Mouse (Mus musculus): Measurements from ENCODE around the gene Alg3. TPM values are rescaled to one million over a fixed set of nuclear protein-coding genes. Genes with fewer than 3 reads are reported as not detected.
A peak's percentile ranks its signal among the peaks of the same experiment; 100 is the strongest.

Gene Alg3
- polyA plus RNA-seq, 1 experiment: 35.4 TPM

DNA sequence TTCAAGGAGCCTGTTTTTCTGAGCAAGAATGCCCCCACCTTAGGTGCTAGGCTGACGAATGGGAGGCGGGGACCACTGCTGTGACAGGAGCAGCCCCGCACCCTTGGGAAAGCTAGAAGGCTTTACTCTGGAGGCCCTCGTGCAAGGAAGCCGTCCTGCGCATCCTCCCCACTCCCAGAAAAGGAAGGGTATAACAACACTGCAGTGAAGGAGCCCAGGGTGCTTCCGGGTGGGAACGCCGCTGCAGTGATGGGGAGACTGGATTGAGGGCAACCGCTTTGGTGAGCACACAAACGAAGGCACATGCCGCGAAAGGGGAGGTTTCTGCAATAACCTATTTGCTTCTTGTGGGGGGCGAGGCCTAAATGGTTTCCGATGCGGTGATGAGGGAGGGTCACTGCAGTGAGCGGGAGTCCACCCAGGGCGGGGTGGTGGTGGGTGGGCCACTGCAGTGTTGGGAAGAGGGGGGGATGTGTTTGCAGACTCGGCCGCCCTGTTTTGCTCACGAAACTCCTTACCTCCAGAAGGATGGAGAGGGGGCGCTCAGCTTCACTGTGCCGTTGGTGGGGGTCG lies 22.1 kb downstream of the Alg3 start, which contains the start of gene Vwa5b2:
Gene Vwa5b2, plus strand, starts transcription at position 106 of the 573 bp plus-strand sequence.
- H3K4me3 ChIP-seq (ENCODE audit: insufficient read depth, poor library complexity, severe bottlenecking): no peak within 1 kb of the TSS
- H3K36me3 ChIP-seq (ENCODE audit: control insufficient read depth, insufficient read depth): no peaks in the 10 kb centered on the region
- no peaks in the 10 kb centered on the region for H3K79me2 ChIP-seq (ENCODE audit: control insufficient read depth, insufficient read depth)
- H3ac ChIP-seq (ENCODE audit: control insufficient read depth, insufficient read length, low read depth): peak within 1 kb of the TSS; percentile 25
- H3K79me3 ChIP-seq (ENCODE audit: low read depth): no peaks in the 10 kb centered on the region
- TF ChIP-seq FOSL1 (IDR thresholded peaks at IDR 0.05; ENCODE audit: insufficient read depth, low read length, poor library complexity, severe bottlenecking): no peak
- no peak for TF ChIP-seq MAX (IDR thresholded peaks at IDR 0.05)
- no peak for TF ChIP-seq MYOG (IDR thresholded peaks at IDR 0.05; ENCODE audit: control insufficient read depth, extremely low read depth, insufficient read length)
- no peak for TF ChIP-seq USF1 (IDR thresholded peaks at IDR 0.05; ENCODE audit: low read depth)
- no peak for TF ChIP-seq MYOD1 (IDR thresholded peaks at IDR 0.05; ENCODE audit: control insufficient read depth, insufficient read length, low read depth)
- no peak for TF ChIP-seq CTCF (IDR thresholded peaks at IDR 0.05; ENCODE audit: control insufficient read depth, insufficient read depth, insufficient read length)
- TF ChIP-seq CEBPB (IDR thresholded peaks at IDR 0.05; ENCODE audit: low read depth): no peak
- H3K27me3 ChIP-seq (ENCODE audit: control insufficient read depth, insufficient read depth, insufficient read length): peaks cover 63% of the 10 kb centered on the region

DNA sequence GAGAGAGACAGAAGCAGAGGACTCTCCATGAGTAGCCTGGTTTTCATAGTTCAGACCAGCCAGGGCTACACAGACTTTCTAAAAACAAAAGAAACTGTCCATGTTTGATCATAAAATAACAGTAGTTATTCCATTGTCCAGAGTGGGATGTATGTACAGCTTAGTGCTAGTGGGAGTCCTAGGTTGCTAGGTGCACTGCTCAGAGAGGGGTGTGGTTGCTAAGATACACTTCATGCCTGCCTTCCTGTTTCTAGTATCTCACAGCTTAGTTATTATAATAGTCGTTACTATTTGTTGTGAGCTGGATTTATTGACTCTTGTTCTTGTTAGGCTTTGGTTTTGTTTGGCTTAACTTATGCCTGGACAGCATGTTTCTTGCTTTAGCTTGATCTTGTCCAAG lies 46.5 kb downstream of the Alg3 start:
- Histone ChIP-seq H3K4me3 (ENCODE audit: insufficient read depth, poor library complexity, severe bottlenecking) (no peak overlapping the region), H3K79me3 (ENCODE audit: low read depth) (no peaks in the 10 kb centered on the region), H3ac (ENCODE audit: control insufficient read depth, insufficient read length, low read depth) (no peak overlapping the region), H3K79me2 (ENCODE audit: control insufficient read depth, insufficient read depth) (no peaks in the 10 kb centered on the region), H3K36me3 (ENCODE audit: control insufficient read depth, insufficient read depth) (peaks cover 27% of the 10 kb centered on the region), H3K27me3 (ENCODE audit: control insufficient read depth, insufficient read depth, insufficient read length) (no peaks in the 10 kb centered on the region)
- no peak for TF ChIP-seq CEBPB (IDR thresholded peaks at IDR 0.05; ENCODE audit: low read depth)
- TF ChIP-seq MYOD1 (IDR thresholded peaks at IDR 0.05; ENCODE audit: control insufficient read depth, insufficient read length, low read depth): no peak
- TF ChIP-seq USF1 (IDR thresholded peaks at IDR 0.05; ENCODE audit: low read depth): no peak
- TF ChIP-seq FOSL1 (IDR thresholded peaks at IDR 0.05; ENCODE audit: insufficient read depth, low read length, poor library complexity, severe bottlenecking): no peak
- TF ChIP-seq MYOG (IDR thresholded peaks at IDR 0.05; ENCODE audit: control insufficient read depth, extremely low read depth, insufficient read length): no peak
- TF ChIP-seq CTCF (IDR thresholded peaks at IDR 0.05; ENCODE audit: control insufficient read depth, insufficient read depth, insufficient read length): no peak
- no peak for TF ChIP-seq MAX (IDR thresholded peaks at IDR 0.05)

- Histone ChIP-seq H3ac (ENCODE audit: control insufficient read depth, insufficient read length, low read depth) (no peak overlapping the region), H3K27me3 (ENCODE audit: control insufficient read depth, insufficient read depth, insufficient read length) (no peaks in the 10 kb centered on the region), H3K79me3 (ENCODE audit: low read depth) (no peaks in the 10 kb centered on the region), H3K36me3 (ENCODE audit: control insufficient read depth, insufficient read depth) (peaks cover 78% of the 10 kb centered on the region), H3K4me3 (ENCODE audit: insufficient read depth, poor library complexity, severe bottlenecking) (no peak overlapping the region), H3K79me2 (ENCODE audit: control insufficient read depth, insufficient read depth) (no peaks in the 10 kb centered on the region)
- TF ChIP-seq MYOG (IDR thresholded peaks at IDR 0.05; ENCODE audit: control insufficient read depth, extremely low read depth, insufficient read length) (no peak), CEBPB (IDR thresholded peaks at IDR 0.05; ENCODE audit: low read depth) (no peak), FOSL1 (IDR thresholded peaks at IDR 0.05; ENCODE audit: insufficient read depth, low read length, poor library complexity, severe bottlenecking) (no peak), USF1 (IDR thresholded peaks at IDR 0.05; ENCODE audit: low read depth) (no peak), CTCF (IDR thresholded peaks at IDR 0.05; ENCODE audit: control insufficient read depth, insufficient read depth, insufficient read length) (no peak)
Observed at GRCm38 (mm10) chr16:20557381-20557780, 54.2 kb downstream of the Alg3 start.

Small RNAs within 50 kb of the gene (microRNA-seq; reads per million reads assigned to microRNA genes)
- not detected for gene Mir1224 (ENCODE audit: borderline microRNAs expressed)

Other genes with a start within 250 kb of the Alg3 start
- gene Abcc5, start 185.3 kb downstream of the Alg3 start, polyA plus RNA-seq (2012; fragmentation: generic; extraction: Trizol): 25.8 TPM
- 108 TPM for gene Eif2b5, start 112.9 kb downstream of the Alg3 start, polyA plus RNA-seq (2012; fragmentation: generic; extraction: Trizol)
- gene Dvl3, start 94.8 kb downstream of the Alg3 start, polyA plus RNA-seq (2012; fragmentation: generic; extraction: Trizol): 15.8 TPM
- gene Ap2m1, start 76.3 kb downstream of the Alg3 start, polyA plus RNA-seq (2012; fragmentation: generic; extraction: Trizol): 556 TPM
- 37.1 TPM for gene Abcf3, start 63.2 kb downstream of the Alg3 start, polyA plus RNA-seq (2012; fragmentation: generic; extraction: Trizol)
- 0.11 TPM for gene Vwa5b2, start 22.3 kb downstream of the Alg3 start, polyA plus RNA-seq (2012; fragmentation: generic; extraction: Trizol)
- 32.5 TPM for gene Eef1akmt4, start 142 bp downstream of the Alg3 start, polyA plus RNA-seq (2012; fragmentation: generic; extraction: Trizol)
- not detected for gene Gm49333, start 125 bp downstream of the Alg3 start, polyA plus RNA-seq (2012; fragmentation: generic; extraction: Trizol)
- 6.7 TPM for gene Camk2n2, start 9.6 kb upstream of the Alg3 start, polyA plus RNA-seq (2012; fragmentation: generic; extraction: Trizol)
- gene Ece2, start 18.1 kb upstream of the Alg3 start, polyA plus RNA-seq (2012; fragmentation: generic; extraction: Trizol): 5.0 TPM
- 297 TPM for gene Psmd2, start 39.9 kb upstream of the Alg3 start, polyA plus RNA-seq (2012; fragmentation: generic; extraction: Trizol)
- gene Eif4g1, start 56.6 kb upstream of the Alg3 start, polyA plus RNA-seq (2012; fragmentation: generic; extraction: Trizol): 342 TPM
- 0.05 TPM for gene Fam131a, start 81.5 kb upstream of the Alg3 start, polyA plus RNA-seq (2012; fragmentation: generic; extraction: Trizol)
- gene Polr2h, start 105.9 kb upstream of the Alg3 start, polyA plus RNA-seq (2012; fragmentation: generic; extraction: Trizol): 104 TPM
- gene Clcn2, start 106.0 kb upstream of the Alg3 start, polyA plus RNA-seq (2012; fragmentation: generic; extraction: Trizol): 5.8 TPM
- gene Chrd, start 121.4 kb upstream of the Alg3 start, polyA plus RNA-seq (2012; fragmentation: generic; extraction: Trizol): 0.63 TPM
- 0.15 TPM for gene Thpo, start 122.8 kb upstream of the Alg3 start, polyA plus RNA-seq (2012; fragmentation: generic; extraction: Trizol)

Data from C2C12 (cell line).